Mouse (Mus musculus): Measurements from ENCODE around the gene Ttyh3.

GRCm38 (mm10) chr5:140640812-140641211, 8.0 kb downstream of the Ttyh3 start:
- no peak for TF ChIP-seq POLR2A (IDR thresholded peaks at IDR 0.05; ENCODE audit: low read depth, low read length)
- no peak for TF ChIP-seq CTCF (IDR thresholded peaks at IDR 0.05; ENCODE audit: extremely low read depth, insufficient read length, insufficient replicate concordance, low read depth, low read length)

Measured in small intestine, adult 2 months (tissue).